Mouse (Mus musculus): ENCODE data around the gene Olfr850. TPM values are rescaled to one million over a fixed set of nuclear protein-coding genes. Genes with fewer than 3 reads are reported as not detected.

Gene Olfr850
- not detected in 2 replicates for polyA plus RNA-seq (2015; fragmentation: Nextera tagmentation; extraction: Ambion mirVana)

DNA sequence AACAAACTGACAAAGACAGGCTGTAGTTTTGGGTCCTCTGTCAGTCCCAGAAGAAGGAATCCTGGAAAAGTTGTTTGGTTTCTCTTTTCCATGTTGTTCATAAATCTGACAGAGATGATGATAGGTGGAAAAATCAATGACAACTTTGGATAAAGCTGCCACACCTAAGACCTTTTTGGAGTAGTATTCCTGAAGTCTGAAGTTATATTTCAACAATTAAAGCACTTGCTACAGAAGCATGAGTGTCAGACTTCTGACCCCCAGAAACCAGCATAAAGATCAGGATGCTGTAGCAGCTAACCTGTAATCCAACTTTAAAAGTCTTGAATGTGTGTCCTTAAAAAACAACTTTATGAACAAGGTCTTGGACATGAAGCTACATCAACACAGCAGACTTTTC lies at the start of gene Olfr850:
Olfr850 (minus strand) TSS at position 101 of the 400 bp plus-strand sequence.
- no peaks in the 10 kb centered on the region for H3K36me3 ChIP-seq (ENCODE audit: control insufficient read depth, insufficient read depth, low read length)
- H3K9me3 ChIP-seq (replicated peaks; ENCODE audit: control insufficient read depth, low read length, poor library complexity, severe bottlenecking), result no peaks in the 10 kb centered on the region; the same call in 1 of the 2 replicates
- H3K9ac ChIP-seq (ENCODE audit: low read depth, low read length), result no peak within 1 kb of the TSS
- H3K27ac ChIP-seq (ENCODE audit: low read length), result no peak within 1 kb of the TSS
- H3K4me1 ChIP-seq (ENCODE audit: control insufficient read depth, insufficient read depth, low read length), result no peaks in the 10 kb centered on the region
- no peak within 1 kb of the TSS for H3K4me2 ChIP-seq (ENCODE audit: low read length)
- no peak within 1 kb of the TSS for H3K4me3 ChIP-seq (ENCODE audit: low read depth, low read length)
- H3K27me3 ChIP-seq (ENCODE audit: control insufficient read depth, insufficient read depth, low read depth, low read length), result no peaks in the 10 kb centered on the region
- ATAC-seq, result no peak

DNA sequence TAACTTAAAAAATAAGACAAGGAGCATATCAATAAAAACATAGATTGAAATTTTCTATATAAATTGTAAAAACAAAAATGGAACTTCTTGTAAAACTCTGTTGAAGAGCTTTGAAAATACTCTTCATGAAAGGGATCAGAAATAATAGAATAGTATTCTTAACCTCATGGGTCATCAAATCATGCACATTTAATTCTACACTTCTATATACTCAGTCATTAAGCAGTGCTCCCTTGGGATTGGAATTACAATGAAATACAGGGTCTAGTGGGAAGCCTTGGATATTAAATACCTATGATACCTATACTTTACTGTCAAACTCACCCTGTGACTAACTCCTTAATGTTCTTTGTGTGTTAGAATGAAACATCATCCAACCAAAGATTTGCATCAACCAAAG lies 14.9 kb upstream of the Olfr850 start, which contains the start of gene Olfr851:
Olfr851 (plus strand) TSS at position 301 of the 400 bp plus-strand sequence.
- H3K9ac ChIP-seq (ENCODE audit: low read depth, low read length), result no peak within 1 kb of the TSS
- ATAC-seq, result no peak
- H3K4me3 ChIP-seq (ENCODE audit: low read depth, low read length), result no peak within 1 kb of the TSS
- no peak within 1 kb of the TSS for H3K4me2 ChIP-seq (ENCODE audit: low read length)
- H3K36me3 ChIP-seq (ENCODE audit: control insufficient read depth, insufficient read depth, low read length), result no peaks in the 10 kb centered on the region
- H3K4me1 ChIP-seq (ENCODE audit: control insufficient read depth, insufficient read depth, low read length), result no peaks in the 10 kb centered on the region
- H3K9me3 ChIP-seq (replicated peaks; ENCODE audit: control insufficient read depth, low read length, poor library complexity, severe bottlenecking), result peaks cover 7% of the 10 kb centered on the region
- H3K27ac ChIP-seq (ENCODE audit: low read length), result no peak within 1 kb of the TSS
- H3K27me3 ChIP-seq (ENCODE audit: control insufficient read depth, insufficient read depth, low read depth, low read length), result no peaks in the 10 kb centered on the region

DNA sequence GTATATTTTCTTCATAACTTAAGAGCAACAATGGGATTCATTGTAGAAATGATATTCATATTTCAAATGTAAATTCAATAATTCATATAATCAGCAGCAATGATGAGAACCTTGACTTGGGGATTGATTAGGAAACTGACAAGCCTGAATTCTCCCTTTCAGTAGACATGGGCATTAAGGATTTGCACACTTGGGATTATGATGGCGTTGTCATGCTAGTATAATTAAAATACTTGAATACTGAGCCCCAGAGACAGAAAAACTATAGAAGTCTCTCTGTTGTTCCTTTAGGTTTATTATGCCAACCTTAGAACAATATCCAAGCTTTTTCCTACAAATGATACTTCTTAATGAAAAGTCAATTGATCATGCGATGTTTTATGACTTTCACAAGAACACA lies 38.1 kb downstream of the Olfr850 start, which contains the start of gene Olfr849:
Olfr849 (plus strand) TSS at position 301 of the 400 bp plus-strand sequence.
- 81% methylated on average over 2 of the region's 2 CpGs for WGBS
- H3K4me3 ChIP-seq (ENCODE audit: low read depth, low read length), result no peak within 1 kb of the TSS
- peaks cover 20% of the 10 kb centered on the region for H3K9me3 ChIP-seq (replicated peaks; ENCODE audit: control insufficient read depth, low read length, poor library complexity, severe bottlenecking)

More for the DNA sequence above, 38.1 kb downstream of the Olfr850 start, which contains the start of gene Olfr849:
- no peak within 1 kb of the TSS for H3K4me2 ChIP-seq (ENCODE audit: low read length)
- H3K4me1 ChIP-seq (ENCODE audit: control insufficient read depth, insufficient read depth, low read length), result no peaks in the 10 kb centered on the region
- no peaks in the 10 kb centered on the region for H3K36me3 ChIP-seq (ENCODE audit: control insufficient read depth, insufficient read depth, low read length)
- no peak within 1 kb of the TSS for H3K27ac ChIP-seq (ENCODE audit: low read length)
- H3K27me3 ChIP-seq (ENCODE audit: control insufficient read depth, insufficient read depth, low read depth, low read length), result no peaks in the 10 kb centered on the region
- H3K9ac ChIP-seq (ENCODE audit: low read depth, low read length), result no peak within 1 kb of the TSS
- no peak for ATAC-seq

Other genes with a start within 250 kb of the Olfr850 start
- not detected in 2 replicates for gene Olfr843, start 226.3 kb downstream of the Olfr850 start, polyA plus RNA-seq (2015; fragmentation: Nextera tagmentation; extraction: Ambion mirVana)
- gene Olfr844, start 161.9 kb downstream of the Olfr850 start, polyA plus RNA-seq (2015; fragmentation: Nextera tagmentation; extraction: Ambion mirVana), result not detected in 2 replicates
- gene Olfr845, start 141.8 kb downstream of the Olfr850 start, polyA plus RNA-seq (2015; fragmentation: Nextera tagmentation; extraction: Ambion mirVana), result not detected in 2 replicates
- not detected in 2 replicates for gene Olfr846, start 114.2 kb downstream of the Olfr850 start, polyA plus RNA-seq (2015; fragmentation: Nextera tagmentation; extraction: Ambion mirVana)
- gene Olfr847, start 99.6 kb downstream of the Olfr850 start, polyA plus RNA-seq (2015; fragmentation: Nextera tagmentation; extraction: Ambion mirVana), result not detected in 2 replicates
- not detected in 2 replicates for gene Olfr849, start 38.0 kb downstream of the Olfr850 start, polyA plus RNA-seq (2015; fragmentation: Nextera tagmentation; extraction: Ambion mirVana)
- gene Olfr851, start 15.0 kb upstream of the Olfr850 start, polyA plus RNA-seq (2015; fragmentation: Nextera tagmentation; extraction: Ambion mirVana), result not detected in 2 replicates
- not detected in 2 replicates for gene Olfr853, start 62.8 kb upstream of the Olfr850 start, polyA plus RNA-seq (2015; fragmentation: Nextera tagmentation; extraction: Ambion mirVana)
- not detected in 2 replicates for gene Olfr854, start 89.1 kb upstream of the Olfr850 start, polyA plus RNA-seq (2015; fragmentation: Nextera tagmentation; extraction: Ambion mirVana)
- not detected in 2 replicates for gene Olfr855, start 104.4 kb upstream of the Olfr850 start, polyA plus RNA-seq (2015; fragmentation: Nextera tagmentation; extraction: Ambion mirVana)
- 38.1 and 43.9 TPM in 2 replicates for gene Zfp317, start 143.9 kb upstream of the Olfr850 start, polyA plus RNA-seq (2015; fragmentation: Nextera tagmentation; extraction: Ambion mirVana)
- gene Olfr857, start 231.2 kb upstream of the Olfr850 start, polyA plus RNA-seq (2015; fragmentation: Nextera tagmentation; extraction: Ambion mirVana), result not detected in 2 replicates

All from midbrain, embryonic 16.5 days (tissue).